Mouse (Mus musculus): ENCODE results near the gene Cdk10. TPM values are rescaled to one million over a fixed set of nuclear protein-coding genes. Genes with fewer than 3 reads are reported as not detected.

The Cdk10 gene
- polyA plus RNA-seq (2014; fragmentation: Illumina TruSeq; extraction: RNeasy Lipid Tissue Mini Kit (QIAGEN cat#74804)), result 1.3 TPM

DNA sequence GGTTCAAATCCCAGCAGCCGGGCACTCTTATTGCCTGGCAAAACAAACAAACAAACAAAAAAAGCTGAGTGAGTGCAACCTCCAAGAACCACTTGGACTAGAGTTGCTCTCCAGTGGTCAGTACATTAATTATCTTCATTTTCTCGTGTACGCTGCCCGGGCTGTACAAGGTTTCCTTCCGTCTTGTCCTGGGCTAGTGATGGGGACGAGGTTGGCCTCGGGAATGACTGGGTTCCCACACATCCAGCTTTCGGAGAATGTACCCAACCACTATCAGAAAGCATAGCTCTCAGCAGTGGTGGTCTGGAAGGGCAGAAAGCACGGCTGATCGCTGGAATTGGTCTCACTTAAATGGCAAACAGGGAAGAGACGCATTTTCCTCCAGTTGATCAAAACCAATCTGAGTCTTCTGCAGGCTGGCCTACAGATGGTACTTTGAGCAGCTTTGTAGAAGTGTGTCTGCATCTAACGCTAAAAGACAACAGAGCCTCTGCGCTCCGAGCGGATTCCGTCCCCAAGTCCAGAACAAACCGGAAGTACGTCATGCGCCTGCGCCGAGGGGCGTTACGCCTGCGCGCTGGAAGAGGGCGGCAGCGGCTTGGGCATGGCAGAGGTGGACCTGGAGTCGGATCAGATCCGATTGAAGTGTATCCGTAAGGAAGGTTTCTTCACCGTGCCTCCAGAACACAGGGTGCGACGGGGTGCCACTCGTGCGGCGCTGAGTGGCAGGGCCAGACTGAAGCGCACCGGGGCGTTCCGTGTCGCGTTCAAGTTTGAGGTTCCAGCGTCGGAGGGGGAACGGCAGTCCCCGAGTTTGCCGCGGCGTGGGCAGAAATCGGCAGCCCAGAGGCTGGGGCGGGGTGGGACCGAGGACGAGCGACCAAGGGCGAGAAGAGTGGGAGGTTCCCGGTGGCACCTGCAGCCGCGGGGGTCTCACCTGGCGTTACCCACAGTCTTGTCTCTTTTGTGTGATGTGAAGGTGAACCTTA lies at the start of gene Cdk10:
Gene Cdk10, plus strand, starts transcription at position 565 of the 989 bp plus-strand sequence.

DNA sequence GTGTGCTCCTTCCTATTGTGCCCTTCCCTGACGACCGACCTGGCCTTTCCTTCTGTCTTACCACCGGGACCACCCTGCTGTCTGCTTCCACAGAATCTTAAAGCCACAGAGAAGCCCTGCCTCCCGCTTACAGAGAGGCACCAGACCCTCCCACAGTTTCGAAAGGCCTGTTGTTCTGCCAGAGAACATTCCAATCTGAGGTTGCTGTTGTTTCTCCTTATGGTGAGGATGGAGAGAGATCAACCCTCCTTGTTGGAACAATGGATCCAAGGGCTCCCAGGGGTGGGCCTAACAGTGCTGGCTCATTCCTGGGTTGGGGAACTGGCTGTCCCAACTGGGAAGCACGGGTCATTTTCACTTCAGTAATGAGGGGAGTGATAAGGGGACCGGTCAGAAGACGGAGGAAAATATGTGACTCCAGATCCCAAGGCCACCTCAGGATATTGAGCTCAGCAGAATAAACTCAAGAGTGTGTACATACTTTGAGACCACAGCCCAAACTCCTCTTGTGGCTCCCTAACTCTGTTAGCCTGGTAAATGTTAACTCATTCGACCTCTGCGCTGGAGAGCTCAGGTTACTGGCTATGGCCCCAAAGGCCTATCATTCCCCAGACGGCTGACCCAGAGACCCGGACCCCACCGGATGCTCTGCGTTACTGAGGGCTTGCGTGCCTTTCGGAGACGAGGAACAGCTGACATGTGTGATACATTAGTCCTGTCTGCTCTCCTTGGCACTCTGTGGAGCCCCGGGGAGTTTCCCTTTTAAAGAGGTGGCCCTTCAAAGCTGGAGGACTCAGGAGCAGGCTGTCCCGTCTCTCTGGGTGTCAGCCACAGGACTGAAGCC lies 38.9 kb upstream of the Cdk10 start, which contains the start of gene Dpep1:
Gene Dpep1, plus strand, starts transcription at position 677 of the 844 bp plus-strand sequence.

DNA sequence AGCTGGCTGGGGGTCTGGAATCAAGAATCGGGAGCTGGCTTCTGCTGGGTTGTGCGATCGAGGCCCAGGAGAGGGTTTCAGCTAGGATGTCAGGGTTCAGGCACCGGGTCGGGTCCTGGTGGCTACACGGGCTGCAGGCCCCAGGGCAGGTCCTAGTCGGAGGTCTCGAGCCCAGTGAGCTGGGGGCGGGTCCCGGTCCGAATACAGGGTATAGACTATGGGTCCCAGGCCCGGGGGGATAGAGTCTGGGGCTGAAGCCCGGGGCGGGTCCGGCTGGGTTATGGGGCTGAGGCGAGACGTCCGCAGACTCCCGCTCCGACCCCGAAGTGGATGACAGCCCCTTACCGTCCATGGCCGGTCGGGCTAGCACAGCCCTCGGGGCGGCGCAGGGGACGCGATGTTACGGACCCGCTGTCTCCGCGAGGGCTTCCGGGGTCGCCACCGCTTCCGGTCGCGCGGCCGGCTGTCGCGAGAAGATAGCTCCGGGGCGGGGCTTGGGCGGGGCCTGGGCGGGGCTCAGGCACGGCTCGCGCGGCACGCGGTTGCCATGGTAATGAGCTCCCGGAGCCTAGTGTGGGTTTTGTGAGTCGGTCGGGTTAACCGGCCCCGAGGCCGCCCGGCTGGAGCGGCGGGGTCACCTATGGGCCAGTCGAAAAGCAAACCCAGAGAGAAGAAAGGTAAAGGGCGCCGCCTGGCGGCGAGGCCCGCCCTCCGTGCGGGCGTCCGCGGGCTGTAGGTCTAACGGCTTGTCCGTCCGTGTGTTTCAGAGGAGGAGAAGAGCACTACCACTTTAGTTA lies 12.1 kb upstream of the Cdk10 start, which contains the start of the genes Chmp1a and Spata33:
Gene Chmp1a, minus strand, starts transcription at position 443 of the 797 bp plus-strand sequence.
Gene Spata33, plus strand, starts transcription at position 512 of the 797 bp plus-strand sequence.

DNA sequence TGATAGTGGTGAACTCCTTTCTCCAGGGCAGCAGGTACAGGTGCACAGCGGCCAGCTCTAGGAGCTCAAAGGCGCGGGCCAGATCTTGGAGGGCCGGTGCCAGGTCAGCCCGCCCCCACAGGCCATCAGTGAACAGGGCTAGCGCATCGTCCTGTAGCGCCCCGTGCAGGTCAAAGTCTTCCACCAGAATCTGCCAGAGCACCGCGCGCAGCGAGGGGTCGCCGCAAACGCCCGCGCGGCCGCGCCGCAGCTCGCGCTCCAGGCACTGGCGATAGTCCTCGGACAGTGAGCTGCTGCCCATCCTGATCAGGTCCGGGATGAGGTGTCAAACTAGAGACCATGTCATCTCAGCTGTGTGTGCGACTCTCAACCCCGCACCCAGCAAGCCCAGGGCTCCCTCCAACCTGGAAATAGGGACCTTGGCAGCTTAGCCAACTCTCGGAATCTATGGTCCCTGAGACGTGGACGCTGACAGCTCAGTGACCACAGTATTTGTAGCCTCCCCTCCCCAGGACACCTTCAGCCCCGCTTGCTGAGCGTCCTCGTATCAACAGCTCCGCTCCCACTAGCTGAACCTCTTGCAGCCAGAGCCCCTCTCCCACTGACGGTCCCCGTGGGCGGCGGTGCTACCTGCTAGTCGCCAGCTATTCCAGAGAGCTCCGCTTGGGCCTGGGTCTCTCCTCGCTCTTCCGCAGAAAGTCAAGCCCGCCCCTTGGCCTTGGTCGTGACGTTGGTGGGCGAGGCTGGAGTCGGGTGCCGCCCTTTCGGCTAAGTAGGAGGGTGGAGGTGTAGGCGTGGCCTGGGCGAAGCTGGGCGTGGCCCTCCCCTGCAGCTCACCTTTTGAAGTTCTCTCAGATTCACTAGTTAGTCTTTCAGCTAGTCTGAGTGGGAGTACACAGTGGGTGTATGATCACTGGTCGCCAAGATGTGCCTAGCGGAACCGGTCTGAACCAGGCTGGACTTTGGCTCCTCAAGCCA lies 11.2 kb downstream of the Cdk10 start, which contains the start of gene Spata2l:
Gene Spata2l, minus strand, starts transcription at position 714 of the 978 bp plus-strand sequence.

DNA sequence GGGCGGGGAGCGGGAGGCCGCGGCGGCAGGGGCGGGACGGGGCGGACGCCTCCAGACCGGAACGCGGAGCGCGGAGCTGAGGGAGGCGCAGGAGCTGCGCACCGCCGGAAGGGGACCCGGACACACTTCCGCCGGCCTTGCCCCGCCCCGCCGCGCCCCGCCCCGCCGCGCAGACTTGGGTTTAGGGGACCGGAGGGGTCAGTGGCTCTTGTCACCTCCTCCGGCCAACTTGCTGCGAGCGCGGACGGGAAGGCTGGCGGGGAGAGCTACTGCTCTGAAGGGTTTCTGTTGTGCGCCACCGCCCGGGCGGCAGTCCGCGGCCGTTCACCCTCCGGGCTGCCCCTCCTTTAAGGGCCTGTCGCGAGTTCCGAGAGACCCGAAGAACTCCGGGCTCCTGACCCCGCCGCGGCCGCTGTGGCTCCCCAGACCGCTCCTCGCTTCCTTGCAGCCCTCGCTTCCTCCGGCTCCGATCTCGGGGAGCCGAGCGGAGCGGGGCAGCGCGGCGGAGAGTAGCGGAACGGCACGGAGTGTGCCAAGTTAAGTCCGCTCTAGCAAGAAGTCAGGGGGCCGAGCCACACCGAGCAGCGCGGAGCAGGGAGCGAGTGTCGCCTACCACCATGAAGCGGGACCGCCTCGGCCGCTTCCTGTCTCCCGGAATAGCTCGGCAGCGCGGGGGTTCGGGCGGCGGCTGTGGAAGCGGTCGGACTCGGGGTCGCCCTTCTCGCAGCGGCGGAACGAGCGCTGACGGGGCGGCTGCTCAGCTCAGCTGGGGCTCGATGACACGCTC lies 29.6 kb downstream of the Cdk10 start, which contains the start of the genes Zfp276 and Vps9d1:
Gene Zfp276, plus strand, starts transcription at position 97 of the 787 bp plus-strand sequence.
Gene Vps9d1, minus strand, starts transcription at position 250 of the 787 bp plus-strand sequence.

Other genes with a start within 250 kb of the Cdk10 start
- gene Ankrd11, start 182.6 kb upstream of the Cdk10 start, polyA plus RNA-seq (2014; fragmentation: Illumina TruSeq; extraction: RNeasy Lipid Tissue Mini Kit (QIAGEN cat#74804)), result 57.1 TPM
- 16.1 TPM for gene Spg7, start 161.9 kb upstream of the Cdk10 start, polyA plus RNA-seq (2014; fragmentation: Illumina TruSeq; extraction: RNeasy Lipid Tissue Mini Kit (QIAGEN cat#74804))
- 52.1 TPM for gene Rpl13, start 122.5 kb upstream of the Cdk10 start, polyA plus RNA-seq (2014; fragmentation: Illumina TruSeq; extraction: RNeasy Lipid Tissue Mini Kit (QIAGEN cat#74804))
- not detected for gene Cpne7, start 107.5 kb upstream of the Cdk10 start, polyA plus RNA-seq (2014; fragmentation: Illumina TruSeq; extraction: RNeasy Lipid Tissue Mini Kit (QIAGEN cat#74804))
- gene Sult5a1, start 66.5 kb upstream of the Cdk10 start, polyA plus RNA-seq (2014; fragmentation: Illumina TruSeq; extraction: RNeasy Lipid Tissue Mini Kit (QIAGEN cat#74804)), result 1.1 TPM
- 1.4 TPM for gene Dpep1, start 38.6 kb upstream of the Cdk10 start, polyA plus RNA-seq (2014; fragmentation: Illumina TruSeq; extraction: RNeasy Lipid Tissue Mini Kit (QIAGEN cat#74804))
- 3.4 TPM for gene Chmp1a, start 12.1 kb upstream of the Cdk10 start, polyA plus RNA-seq (2014; fragmentation: Illumina TruSeq; extraction: RNeasy Lipid Tissue Mini Kit (QIAGEN cat#74804))
- 2.8 TPM for gene Spata33, start 12.0 kb upstream of the Cdk10 start, polyA plus RNA-seq (2014; fragmentation: Illumina TruSeq; extraction: RNeasy Lipid Tissue Mini Kit (QIAGEN cat#74804))
- not detected for gene Spata2l, start 11.4 kb downstream of the Cdk10 start, polyA plus RNA-seq (2014; fragmentation: Illumina TruSeq; extraction: RNeasy Lipid Tissue Mini Kit (QIAGEN cat#74804))
- 1.4 TPM for gene Zfp276, start 29.4 kb downstream of the Cdk10 start, polyA plus RNA-seq (2014; fragmentation: Illumina TruSeq; extraction: RNeasy Lipid Tissue Mini Kit (QIAGEN cat#74804))
- 1.2 TPM for gene Vps9d1, start 29.5 kb downstream of the Cdk10 start, polyA plus RNA-seq (2014; fragmentation: Illumina TruSeq; extraction: RNeasy Lipid Tissue Mini Kit (QIAGEN cat#74804))
- gene Fanca, start 93.7 kb downstream of the Cdk10 start, polyA plus RNA-seq (2014; fragmentation: Illumina TruSeq; extraction: RNeasy Lipid Tissue Mini Kit (QIAGEN cat#74804)), result 0.97 TPM
- not detected for gene Spire2, start 107.9 kb downstream of the Cdk10 start, polyA plus RNA-seq (2014; fragmentation: Illumina TruSeq; extraction: RNeasy Lipid Tissue Mini Kit (QIAGEN cat#74804))
- 194 TPM for gene Tcf25, start 148.9 kb downstream of the Cdk10 start, polyA plus RNA-seq (2014; fragmentation: Illumina TruSeq; extraction: RNeasy Lipid Tissue Mini Kit (QIAGEN cat#74804))
- gene Mc1r, start 182.3 kb downstream of the Cdk10 start, polyA plus RNA-seq (2014; fragmentation: Illumina TruSeq; extraction: RNeasy Lipid Tissue Mini Kit (QIAGEN cat#74804)), result not detected
- gene Tubb3, start 186.6 kb downstream of the Cdk10 start, polyA plus RNA-seq (2014; fragmentation: Illumina TruSeq; extraction: RNeasy Lipid Tissue Mini Kit (QIAGEN cat#74804)), result 1.1 TPM
- 2.8 TPM for gene Def8, start 198.7 kb downstream of the Cdk10 start, polyA plus RNA-seq (2014; fragmentation: Illumina TruSeq; extraction: RNeasy Lipid Tissue Mini Kit (QIAGEN cat#74804))